Mouse (Mus musculus) forebrain, embryonic 11.5 days (tissue): ENCODE measurements around the gene Dnajc30. TPM values are rescaled to one million over a fixed set of nuclear protein-coding genes. Genes with fewer than 3 reads are reported as not detected.
A peak's percentile ranks its signal among the peaks of the same experiment; 100 is the strongest.

Experiments used
- ATAC-seq: fragments of 200-750 bp; cut with Nextera tagmentation; replicated peaks from 2 replicates; pipeline ENCODE4 v1.8.0; 2017; ENCODE audit warnings: moderate TSS enrichment; ENCODE audit not compliant: low FRiP score
- DNase-seq: peaks from one replicate; pipeline ENCODE4 v3.0.0-alpha.2; 2017; ENCODE audit warnings: low spot score
- H3K27ac ChIP-seq: fragments of 300-500 bp; sonication (generic); 2 replicates; pipeline ENCODE4 v1.5.1; 2014; ENCODE audit warnings: low read depth, low read length
- H3K27me3 ChIP-seq: fragments of 300-500 bp; sonication (generic); 2 replicates; pipeline ENCODE4 v1.6.1; 2014; ENCODE audit warnings: mild to moderate bottlenecking, low read length, mixed read lengths; ENCODE audit not compliant: control insufficient read depth, insufficient read depth
- H3K36me3 ChIP-seq: fragments of 300-500 bp; sonication (generic); 2 replicates; pipeline ENCODE4 v1.6.1; 2014; ENCODE audit warnings: mild to moderate bottlenecking, low read length, moderate library complexity, mixed read lengths; ENCODE audit not compliant: control insufficient read depth, insufficient read depth
- H3K4me1 ChIP-seq: fragments of 300-500 bp; sonication (generic); replicated peaks from 2 replicates; pipeline ENCODE4 v1.6.1; 2014; ENCODE audit warnings: low read length, mixed read lengths; ENCODE audit not compliant: control insufficient read depth, insufficient read depth
- H3K4me2 ChIP-seq: fragments of 300-500 bp; sonication (generic); 2 replicates; pipeline ENCODE4 v1.6.1; 2014; ENCODE audit warnings: low read depth, mild to moderate bottlenecking, low read length, moderate library complexity, mixed read lengths; ENCODE audit not compliant: severe bottlenecking
- H3K4me3 ChIP-seq: fragments of 300-500 bp; sonication (generic); 2 replicates; pipeline ENCODE4 v1.5.1; 2014; ENCODE audit warnings: low read depth, low read length
- H3K9ac ChIP-seq: fragments of 300-500 bp; sonication (generic); 2 replicates; pipeline ENCODE4 v1.6.1; 2014; ENCODE audit warnings: low read length
- H3K9me3 ChIP-seq: fragments of 300-500 bp; sonication (generic); 2 replicates; pipeline ENCODE4 v1.6.1; 2016; ENCODE audit warnings: low read length, mixed read lengths; ENCODE audit not compliant: control insufficient read depth
- WGBS: fragments of 180-500 bp; shearing (Covaris S2); extraction: QIAGEN DNeasy Blood & Tissue Kit; methylation state at CpG from one replicate; pipeline ENCODE4 v1.1.7; 2014; 5-methylcytosine and 5-hydroxymethylcytosine counted together
- polyA plus RNA-seq: library from polyadenylated mRNA; unstranded; fragments of >200 nt; fragmentation: Nextera tagmentation; extraction: Ambion mirVana; gene quantifications from 2 replicates; pipeline ENCODE4 v1.2.1, GENCODE M21; 2014

Gene Dnajc30
- polyA plus RNA-seq, 1 experiment from 2014 or later = 26.2 TPM

DNA sequence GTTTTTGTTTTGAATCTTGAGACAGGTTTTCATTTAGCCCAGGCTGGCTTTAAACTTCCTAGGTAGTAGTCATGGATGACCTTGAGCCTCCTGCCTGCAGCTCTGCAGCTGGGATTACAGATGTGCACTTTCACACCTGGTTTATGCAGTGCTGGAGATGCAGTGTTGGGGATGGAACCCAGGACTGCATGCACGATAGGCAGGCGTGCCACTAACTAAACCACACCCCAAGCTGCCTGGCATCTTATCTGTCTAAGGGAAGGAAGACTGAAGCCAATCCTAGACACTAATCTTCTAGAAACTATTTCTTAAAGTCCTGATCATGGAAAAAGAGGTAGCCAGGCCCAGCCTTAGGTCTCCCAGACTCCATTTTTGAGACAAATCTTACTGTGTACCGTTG lies 6.4 kb downstream of the Dnajc30 start:
- ATAC-seq = no peak
- H3K4me2 ChIP-seq = no peak overlapping the region
- no peaks in the 10 kb centered on the region for H3K9me3 ChIP-seq
- H3K27me3 ChIP-seq = no peaks in the 10 kb centered on the region
- H3K4me3 ChIP-seq = no peak overlapping the region
- no peaks in the 10 kb centered on the region; the same call in 1 of the 2 replicates for H3K36me3 ChIP-seq
- H3K4me1 ChIP-seq = peaks cover 5% of the 10 kb centered on the region
- H3K27ac ChIP-seq = no peak overlapping the region
- no peak overlapping the region for H3K9ac ChIP-seq
- DNase-seq = no peak
- WGBS = 92% methylated on average over 3 of the region's 3 CpGs

DNA sequence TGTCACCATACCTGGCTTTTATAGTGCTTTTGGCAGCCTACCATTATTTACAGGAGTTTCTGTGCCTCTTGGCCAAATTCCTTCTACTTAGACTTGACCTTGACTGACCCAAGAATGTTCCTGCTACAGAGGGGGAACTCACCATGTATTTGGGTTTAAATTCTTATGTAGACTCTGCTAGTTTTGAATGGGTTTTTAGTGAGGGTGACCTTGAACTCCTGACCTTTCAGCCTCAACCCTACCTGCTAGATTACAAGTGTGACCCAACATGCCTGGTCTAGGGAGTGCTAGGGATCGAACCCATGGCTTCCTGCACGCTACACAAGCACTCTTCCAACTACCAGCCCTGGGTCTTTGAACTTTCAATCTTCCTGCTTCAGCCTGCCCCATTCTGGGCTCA lies 8.1 kb downstream of the Dnajc30 start:
- Histone ChIP-seq H3K9me3 (no peaks in the 10 kb centered on the region), H3K4me1 (peaks cover 5% of the 10 kb centered on the region), H3K27ac (no peak overlapping the region), H3K4me2 (no peak overlapping the region), H3K27me3 (no peaks in the 10 kb centered on the region), H3K4me3 (no peak overlapping the region), H3K9ac (no peak overlapping the region), H3K36me3 (no peaks in the 10 kb centered on the region; the same call in 1 of the 2 replicates)
- no peak for ATAC-seq
- no peak for DNase-seq
- 94% methylated on average over 2 of the region's 2 CpGs for WGBS

DNA sequence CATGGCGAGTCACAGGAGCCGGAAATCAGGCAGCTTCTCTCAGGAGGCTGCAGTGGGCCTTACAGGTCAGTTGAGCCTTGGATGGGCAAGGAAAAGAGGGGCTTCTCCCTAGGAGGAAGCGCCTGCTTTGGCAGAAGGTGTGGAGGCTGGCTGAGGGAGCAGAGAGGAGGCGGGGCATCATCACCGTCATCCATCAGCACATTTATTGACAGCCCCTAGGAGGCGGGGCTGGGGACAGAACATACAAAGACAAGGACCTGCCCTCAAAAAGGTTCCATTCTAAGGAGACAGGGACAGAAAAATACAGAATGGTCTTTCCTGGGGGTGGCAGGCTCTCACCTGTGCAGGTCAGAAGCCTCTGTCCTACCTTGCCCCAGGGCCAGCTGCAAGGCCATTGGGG lies 8.7 kb downstream of the Dnajc30 start:
- ATAC-seq (no peak), DNase-seq (no peak)
- H3K4me2 ChIP-seq = no peak overlapping the region
- H3K9ac ChIP-seq = no peak overlapping the region
- no peak overlapping the region for H3K4me3 ChIP-seq
- H3K27ac ChIP-seq = no peak overlapping the region
- no peaks in the 10 kb centered on the region; the same call in 1 of the 2 replicates for H3K36me3 ChIP-seq
- whole genome bisulfite sequencing = 74% methylated on average over 6 of the region's 6 CpGs
- H3K27me3 ChIP-seq = no peaks in the 10 kb centered on the region
- H3K9me3 ChIP-seq = no peaks in the 10 kb centered on the region
- peaks cover 5% of the 10 kb centered on the region for H3K4me1 ChIP-seq

DNA sequence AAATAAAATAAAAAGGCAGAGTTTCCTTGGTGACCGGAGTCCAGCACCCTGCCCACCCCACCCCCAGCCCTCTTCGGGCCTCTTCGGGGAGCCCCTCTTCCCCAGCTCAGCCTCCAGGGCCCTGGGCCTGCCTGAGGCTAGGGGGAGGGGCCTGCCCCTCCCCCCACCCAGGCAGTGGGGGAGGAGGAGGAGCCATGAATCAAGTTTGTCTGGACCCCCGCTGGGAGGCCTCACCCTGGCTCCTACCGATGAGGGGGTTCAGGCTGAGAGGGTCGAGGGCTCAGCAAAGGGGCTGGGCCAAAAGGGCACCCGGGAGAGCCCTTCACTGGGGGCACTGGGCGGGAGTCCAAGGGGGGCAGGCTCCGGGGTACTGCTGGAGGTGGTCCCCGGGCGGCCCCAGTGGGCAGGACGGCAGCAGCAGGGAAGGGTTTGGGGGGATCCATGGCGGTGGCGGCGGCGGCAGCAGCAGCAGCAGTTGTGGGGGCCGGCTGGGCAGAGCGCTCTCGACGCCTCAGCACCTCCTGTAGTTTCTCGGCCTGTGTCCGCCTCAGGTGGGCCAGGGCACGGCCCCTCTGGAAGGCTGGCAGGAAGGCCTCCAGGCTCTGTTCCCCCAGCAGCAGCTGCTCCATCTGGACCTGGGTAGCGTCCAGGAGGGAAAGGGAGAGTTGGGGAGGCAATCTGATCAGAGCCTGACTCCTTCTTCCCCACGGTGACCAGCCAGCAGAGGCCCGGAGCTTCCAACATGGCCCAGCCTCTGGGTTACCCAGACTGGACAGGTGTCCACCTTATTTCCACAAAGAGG lies 9.5 kb downstream of the Dnajc30 start:
- DNase-seq (no peak), ATAC-seq (no peak)
- Histone ChIP-seq H3K4me1 (peaks cover 6% of the 10 kb centered on the region), H3K4me2 (0 out of 2 replicates have a peak overlapping the region, but pooled peaks have one; percentile 9), H3K27ac (no peak overlapping the region), H3K9me3 (no peaks in the 10 kb centered on the region), H3K27me3 (no peaks in the 10 kb centered on the region), H3K36me3 (no peaks in the 10 kb centered on the region; the same call in 1 of the 2 replicates), H3K9ac (no peak overlapping the region), H3K4me3 (no peak overlapping the region)
- 20% methylated on average over 24 of the region's 26 CpGs for WGBS

DNA sequence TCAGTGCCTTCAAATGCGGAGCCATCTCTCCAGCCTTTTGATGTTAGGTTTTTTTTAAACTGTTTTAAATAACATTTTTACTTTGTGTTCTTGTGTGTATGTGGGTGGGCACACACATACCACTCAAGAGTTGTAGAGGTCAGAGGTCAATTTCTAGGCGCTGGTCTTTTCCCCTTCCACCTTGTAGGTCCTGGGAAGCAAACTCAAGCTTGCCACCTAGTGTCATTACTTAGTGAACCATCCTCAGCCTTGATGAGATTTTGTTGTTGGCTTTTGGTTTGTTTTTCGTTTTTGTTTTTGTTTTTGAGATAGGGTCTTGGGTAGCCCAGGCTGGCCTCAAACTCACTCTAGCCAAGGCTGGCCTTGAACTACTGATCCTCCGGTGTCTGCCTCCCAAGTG lies 11.7 kb downstream of the Dnajc30 start:
- ATAC-seq (no peak), DNase-seq (no peak)
- H3K36me3 ChIP-seq = no peaks in the 10 kb centered on the region; the same call in 1 of the 2 replicates
- no peak overlapping the region for H3K4me2 ChIP-seq
- peaks cover 7% of the 10 kb centered on the region for H3K4me1 ChIP-seq
- H3K27ac ChIP-seq = no peak overlapping the region
- WGBS = 83% methylated on average over 4 of the region's 4 CpGs
- no peaks in the 10 kb centered on the region for H3K27me3 ChIP-seq
- no peak overlapping the region for H3K9ac ChIP-seq
- H3K9me3 ChIP-seq = no peaks in the 10 kb centered on the region
- H3K4me3 ChIP-seq = no peak overlapping the region

DNA sequence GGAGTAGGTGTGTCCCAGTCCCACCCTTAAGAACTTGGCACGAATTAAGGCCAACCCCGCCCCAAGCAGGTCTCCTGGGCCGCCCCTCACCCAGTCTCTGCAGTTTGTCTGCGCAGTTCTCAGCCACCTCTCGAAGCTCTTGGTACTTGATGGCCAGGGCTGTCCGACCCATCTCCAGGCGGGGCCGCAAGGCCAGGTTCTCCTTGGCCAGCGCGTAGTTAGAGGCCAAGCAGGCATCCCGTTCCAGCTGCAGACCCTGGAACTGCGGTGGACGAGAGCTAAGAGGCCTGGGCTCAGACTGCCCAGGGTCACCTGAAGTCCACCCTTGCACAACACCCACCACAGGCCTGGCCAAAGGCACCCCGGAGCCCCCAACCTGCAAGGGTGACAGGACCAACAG lies 12.4 kb downstream of the Dnajc30 start:
- Histone ChIP-seq H3K27ac (no peak overlapping the region), H3K27me3 (no peaks in the 10 kb centered on the region), H3K9me3 (no peaks in the 10 kb centered on the region), H3K9ac (no peak overlapping the region), H3K36me3 (no peaks in the 10 kb centered on the region; the same call in 1 of the 2 replicates), H3K4me1 (peaks cover 7% of the 10 kb centered on the region), H3K4me2 (peak overlapping the region; percentile 24; the same call in 1 of the 2 replicates), H3K4me3 (no peak overlapping the region)
- no peak for ATAC-seq
- no peak for DNase-seq
- WGBS = 92% methylated on average over 14 of the region's 14 CpGs

DNA sequence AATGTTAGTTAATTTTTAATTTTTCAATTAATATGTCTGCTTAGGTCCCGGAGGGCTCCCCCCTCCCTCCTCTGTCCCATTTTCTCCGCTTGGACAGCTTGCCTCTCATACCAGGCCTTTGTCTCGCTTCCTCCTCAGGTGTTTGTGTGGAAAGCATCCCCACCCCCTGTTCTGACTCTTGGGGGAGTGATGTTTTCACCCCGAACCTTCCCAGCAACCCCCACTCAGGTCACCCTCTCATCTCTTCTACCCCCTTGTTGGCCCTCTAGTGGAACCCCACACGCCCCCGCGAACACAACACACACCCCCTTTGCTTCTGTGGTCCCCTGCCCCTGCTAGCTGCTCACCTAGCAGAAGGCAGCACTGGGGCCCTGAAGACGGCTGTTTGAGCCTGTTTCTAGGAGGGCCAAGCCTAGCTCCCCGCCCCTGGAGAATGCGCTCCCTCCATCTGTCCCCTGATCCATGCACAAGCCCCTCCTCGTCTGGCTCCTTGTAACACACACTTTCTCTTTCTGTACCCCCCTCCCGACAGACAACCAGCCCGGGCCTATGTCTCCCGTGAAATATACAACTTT lies 13.0 kb downstream of the Dnajc30 start:
- peak overlapping the region; percentile 77 for H3K4me2 ChIP-seq
- peak overlapping the region; percentile 51 for H3K27ac ChIP-seq
- DNase-seq (peak; percentile 68), ATAC-seq (peak; percentile 58)
- peak overlapping the region; percentile 91 for H3K4me3 ChIP-seq
- H3K4me1 ChIP-seq = peaks cover 7% of the 10 kb centered on the region
- no peaks in the 10 kb centered on the region; the same call in 1 of the 2 replicates for H3K36me3 ChIP-seq
- H3K27me3 ChIP-seq = no peaks in the 10 kb centered on the region
- WGBS = 19% methylated on average over 14 of the region's 14 CpGs
- H3K9me3 ChIP-seq = no peaks in the 10 kb centered on the region
- H3K9ac ChIP-seq = peak overlapping the region; percentile 98

DNA sequence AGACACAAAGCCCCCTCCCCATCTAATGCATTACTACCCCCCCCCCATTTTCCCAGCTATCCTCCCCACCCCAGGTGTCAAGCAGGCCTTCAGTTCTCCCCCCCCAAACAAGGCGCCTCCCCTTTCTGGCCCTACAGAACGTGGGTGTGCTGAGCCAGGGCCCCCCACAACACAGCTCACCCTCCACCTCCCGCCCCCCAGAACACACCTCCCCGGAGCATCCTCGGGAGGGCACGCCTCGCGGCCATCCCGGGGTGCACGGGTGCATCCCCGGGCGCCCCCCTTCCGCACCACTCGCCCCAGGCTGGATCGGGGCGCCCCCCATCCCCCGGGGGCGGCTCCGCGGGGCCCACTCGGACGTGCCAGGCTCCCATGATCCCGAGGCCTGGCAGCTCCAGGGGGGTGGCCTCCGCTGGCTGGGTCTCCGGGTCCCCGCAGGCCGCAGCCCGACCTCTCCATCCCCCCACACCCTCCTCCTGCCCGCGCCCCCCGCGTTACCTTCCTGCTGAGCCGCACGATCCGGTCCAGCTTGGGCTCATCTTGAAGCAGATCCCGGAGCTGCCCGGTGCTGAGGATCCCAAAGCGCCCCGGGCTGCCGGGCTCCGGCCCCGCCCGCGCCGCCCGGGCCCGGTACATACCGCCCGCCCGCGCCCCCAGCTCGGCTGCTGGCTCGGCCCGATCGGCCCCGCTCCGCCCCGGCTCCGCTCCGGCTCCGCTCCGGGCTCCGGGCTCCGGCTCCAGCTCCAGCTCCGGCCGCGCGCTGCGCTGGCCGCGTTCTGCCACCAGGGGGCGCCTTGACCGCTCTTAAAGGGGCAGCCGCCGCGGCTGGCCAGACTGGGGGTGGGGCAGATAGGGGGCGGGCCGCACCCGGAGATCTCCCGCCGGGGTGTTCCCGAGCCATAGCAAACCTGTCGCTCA lies 13.8 kb downstream of the Dnajc30 start, which contains the start of gene Vps37d:
Gene Vps37d, minus strand, starts transcription at position 703 of the 918 bp plus-strand sequence.
- ATAC-seq (peak; percentile 82), DNase-seq (peak; percentile 97)
- Histone ChIP-seq H3K36me3 (no peaks in the 10 kb centered on the region; the same call in 1 of the 2 replicates), H3K27me3 (no peaks in the 10 kb centered on the region), H3K27ac (peak within 1 kb of the TSS; percentile 51), H3K4me1 (peaks cover 7% of the 10 kb centered on the region), H3K9ac (peak within 1 kb of the TSS; percentile 98), H3K4me3 (peak within 1 kb of the TSS; percentile 91), H3K9me3 (no peaks in the 10 kb centered on the region), H3K4me2 (peak within 1 kb of the TSS; percentile 77)
- under 1% methylated on average over 80 of the region's 83 CpGs for WGBS
